Mouse (Mus musculus): Measurements from ENCODE around the gene Epha6.

The Epha6 gene

GRCm38 (mm10) chr16:60266367-60267351 is 338.7 kb downstream of the Epha6 start:
- DNase-seq (ENCODE audit: low read depth, low spot score) = no peak

- no peak for DNase-seq (ENCODE audit: low read depth, low spot score)
These were observed 340.4 kb downstream of the Epha6 start for GRCm38 (mm10) chr16:60264719-60265508.

DNA sequence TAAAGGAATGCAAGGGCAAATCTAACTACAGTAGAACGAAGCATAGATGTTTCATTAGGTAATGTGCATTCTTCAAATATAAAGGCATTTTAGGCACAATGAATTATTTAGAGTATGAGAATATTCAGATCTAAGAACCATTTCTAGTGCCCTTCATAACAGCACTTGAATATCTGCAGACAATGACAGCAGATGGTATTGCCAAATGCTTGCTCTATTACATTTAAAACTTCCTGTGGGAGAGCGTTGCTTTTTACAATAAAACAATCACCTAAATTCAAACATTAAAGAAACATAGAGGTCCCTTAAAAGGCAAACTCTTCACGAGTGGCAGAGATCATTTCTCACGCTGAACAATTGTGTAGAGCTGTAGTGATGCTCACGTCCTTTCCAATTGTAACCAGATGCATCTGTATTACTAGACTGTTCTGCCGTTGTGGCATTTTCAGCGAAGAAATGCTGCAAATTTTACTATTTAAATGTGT is 347.1 kb downstream of the Epha6 start:
- no peak for DNase-seq (ENCODE audit: low read depth, low spot score)

GRCm38 (mm10) chr16:60257623-60258022 is 347.7 kb downstream of the Epha6 start:
- DNase-seq (ENCODE audit: low read depth, low spot score) = no peak

- DNase-seq (ENCODE audit: low read depth, low spot score) = no peak
These were observed 348.3 kb downstream of the Epha6 start for GRCm38 (mm10) chr16:60257044-60257443.

DNA sequence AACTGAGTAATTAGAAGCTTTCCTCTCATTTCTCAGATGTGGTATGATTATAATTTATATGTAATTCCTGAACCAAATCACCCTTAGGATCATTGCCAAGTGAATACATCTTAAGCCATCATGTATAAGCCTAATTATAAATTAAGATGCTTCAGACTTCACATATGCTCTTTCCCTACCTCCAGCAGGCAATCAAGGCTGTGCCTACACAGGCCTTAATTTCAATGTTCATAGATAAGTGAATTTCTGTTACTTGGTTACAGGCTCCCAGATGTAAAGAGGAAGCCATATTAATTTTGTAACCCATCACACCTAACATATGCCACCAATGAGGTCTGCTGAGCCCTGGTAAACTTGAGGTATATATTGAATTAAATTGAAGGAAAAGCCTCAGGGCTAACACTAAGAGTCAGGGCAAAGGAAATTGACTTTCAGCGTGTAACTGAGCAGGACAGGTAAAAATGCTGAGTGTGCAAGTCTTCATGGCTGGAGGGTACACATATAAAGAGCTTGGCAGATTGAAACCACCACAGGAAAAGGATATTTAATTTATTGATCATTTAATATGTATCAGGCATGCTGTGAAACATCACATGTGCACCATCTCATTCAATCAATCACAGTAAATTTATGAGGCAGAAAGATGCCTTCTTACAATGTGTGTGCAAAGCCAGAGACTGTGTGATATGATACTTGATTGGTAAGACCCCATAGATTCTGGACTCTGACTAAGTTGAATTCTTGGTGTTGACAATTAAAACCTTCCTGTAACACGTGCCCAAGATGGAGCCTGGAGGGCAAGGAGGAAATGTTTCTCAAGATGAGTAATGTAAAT is 365.8 kb downstream of the Epha6 start:
- DNase-seq (ENCODE audit: low read depth, low spot score) = no peak

DNA sequence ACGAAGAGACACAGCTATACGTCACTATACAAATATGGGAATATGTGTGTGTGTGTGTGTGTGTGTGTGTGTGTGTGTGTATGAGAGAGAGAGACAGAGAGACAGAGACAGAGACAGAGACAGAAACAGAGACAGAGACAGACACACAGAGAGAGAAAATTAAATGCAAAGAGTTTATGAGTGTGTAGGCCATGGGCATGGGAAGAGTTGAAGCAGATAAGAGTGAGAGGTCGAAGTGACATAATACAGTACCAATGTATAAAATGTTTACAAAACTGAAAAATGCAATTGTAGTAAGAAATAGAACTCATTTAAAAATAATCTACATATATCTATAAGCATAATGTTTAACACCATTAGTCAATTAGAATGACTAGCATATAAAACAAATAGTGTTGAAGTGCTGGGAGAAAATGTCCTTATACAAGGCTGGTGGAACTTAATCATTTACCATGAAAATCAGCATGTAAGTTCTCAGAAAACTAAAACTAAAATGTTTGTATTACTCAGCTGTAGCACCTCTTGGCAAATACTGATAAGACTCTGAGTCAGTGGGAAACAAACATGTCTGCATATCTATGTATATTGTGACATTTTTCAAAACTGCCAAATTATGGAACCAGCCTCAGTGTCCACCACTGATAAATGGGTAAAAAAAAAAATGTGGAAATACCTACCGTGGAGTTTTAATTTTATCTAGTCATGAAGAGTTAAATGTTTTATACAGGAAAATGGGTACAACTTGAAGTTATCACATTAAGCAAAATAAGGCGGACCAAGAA is 371.2 kb downstream of the Epha6 start:
- DNase-seq (ENCODE audit: low read depth, low spot score) = no peak

GRCm38 (mm10) chr16:60232982-60233381 is 372.3 kb downstream of the Epha6 start:
- DNase-seq (ENCODE audit: low read depth, low spot score) = no peak

- no peak for DNase-seq (ENCODE audit: low read depth, low spot score)
These were observed 396.2 kb downstream of the Epha6 start for GRCm38 (mm10) chr16:60209151-60209550.

DNA sequence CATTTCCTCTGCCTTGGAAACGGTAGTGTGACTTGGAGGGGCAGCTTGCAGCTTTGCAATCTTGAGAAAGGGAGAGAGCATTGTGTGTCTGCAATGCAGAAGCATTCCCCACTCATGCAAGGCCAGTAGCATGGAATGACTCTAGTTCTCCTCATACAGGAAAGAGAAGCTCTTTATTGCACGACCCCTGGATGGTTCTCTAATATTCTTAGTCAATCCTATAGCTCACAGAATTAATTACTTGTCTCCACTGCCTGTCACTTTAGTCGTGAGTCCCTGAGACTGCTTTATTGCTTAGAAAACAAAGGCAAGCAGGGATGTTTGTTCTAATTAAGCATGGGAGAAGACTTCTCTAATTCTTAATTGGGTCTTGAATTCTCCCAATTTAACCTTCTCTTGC is 429.8 kb downstream of the Epha6 start:
- DNase-seq (ENCODE audit: low read depth, low spot score) = no peak

- no peak for DNase-seq (ENCODE audit: low read depth, low spot score)
These were observed 452.9 kb downstream of the Epha6 start for GRCm38 (mm10) chr16:60152439-60152838.

DNA sequence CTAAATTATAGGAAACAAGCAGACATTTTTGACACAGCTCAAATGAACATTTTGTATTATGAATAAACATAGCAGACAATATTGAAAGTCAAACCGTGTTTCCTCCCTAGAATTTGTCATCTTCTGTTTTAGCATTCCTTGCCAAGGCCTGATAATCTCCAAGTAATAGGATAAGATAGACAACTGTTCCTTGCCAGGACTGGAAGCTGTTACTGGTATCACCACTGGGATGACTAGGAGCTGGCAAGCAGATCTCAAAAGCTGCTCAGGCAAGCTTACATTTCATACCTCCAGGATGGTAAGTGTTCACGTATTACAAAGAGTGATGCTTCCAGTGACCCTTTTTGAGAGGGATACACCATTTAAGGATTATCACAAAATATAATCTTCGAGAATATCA is 461.0 kb downstream of the Epha6 start:
- no peak for DNase-seq (ENCODE audit: low read depth, low spot score)

- no peak for DNase-seq (ENCODE audit: low read depth, low spot score)
These were observed 483.9 kb downstream of the Epha6 start for GRCm38 (mm10) chr16:60121435-60121834.

GRCm38 (mm10) chr16:60102210-60102609 is 503.1 kb downstream of the Epha6 start:
- no peak for DNase-seq (ENCODE audit: low read depth, low spot score)

DNA sequence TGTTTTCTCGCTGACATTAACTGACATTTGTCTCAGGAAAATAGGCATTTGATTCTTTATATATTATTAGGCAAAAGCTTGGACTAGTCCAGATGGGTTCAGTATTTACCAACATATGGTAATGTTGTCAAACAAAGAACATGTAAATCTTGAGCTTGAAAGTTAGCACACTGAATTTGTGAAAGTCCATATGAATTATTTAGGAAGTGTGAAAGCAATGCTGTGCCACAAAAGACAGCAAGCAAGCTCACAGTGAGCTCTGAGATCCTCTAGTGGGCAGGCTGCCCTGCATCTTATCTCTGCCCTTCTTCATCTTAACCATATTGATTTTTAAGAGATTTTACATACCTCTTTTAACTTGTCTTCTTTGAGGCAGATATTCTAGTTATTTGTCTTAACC is 510.0 kb downstream of the Epha6 start:
- DNase-seq (ENCODE audit: low read depth, low spot score) = no peak

- DNase-seq (ENCODE audit: low read depth, low spot score) = no peak
These were observed 518.4 kb downstream of the Epha6 start for GRCm38 (mm10) chr16:60086976-60087375.

DNA sequence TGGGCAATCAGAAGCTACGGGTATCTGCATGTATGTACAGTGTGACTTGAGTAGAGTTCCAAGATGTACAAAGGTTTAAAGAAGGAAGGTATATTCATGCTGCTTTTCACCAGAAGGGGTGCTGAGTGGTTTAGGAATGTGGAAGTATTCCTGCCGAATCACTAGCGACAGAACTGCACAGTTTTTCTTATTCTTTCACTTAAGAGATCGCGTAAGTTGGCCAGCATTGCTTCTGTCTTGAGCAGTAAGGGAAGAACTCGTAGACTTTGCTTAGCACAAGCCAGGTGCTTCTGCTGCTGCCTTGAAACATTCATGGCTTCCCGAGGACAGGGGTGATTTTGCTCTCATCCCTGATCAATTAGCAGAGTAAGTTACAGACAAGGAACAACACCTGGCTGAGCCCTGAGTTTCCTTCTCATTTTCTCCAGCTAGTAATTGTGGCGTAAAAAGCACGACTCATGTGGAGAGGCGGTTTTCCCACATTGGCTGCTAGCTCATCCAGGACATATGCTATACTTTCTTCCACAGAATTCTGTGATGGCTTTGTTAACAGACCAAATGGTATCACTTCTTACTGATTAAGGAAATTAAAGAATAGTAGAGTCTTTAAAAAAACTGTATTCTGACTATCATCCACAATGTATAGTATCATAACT is 534.7 kb downstream of the Epha6 start:
- DNase-seq (ENCODE audit: low read depth, low spot score) = no peak

DNA sequence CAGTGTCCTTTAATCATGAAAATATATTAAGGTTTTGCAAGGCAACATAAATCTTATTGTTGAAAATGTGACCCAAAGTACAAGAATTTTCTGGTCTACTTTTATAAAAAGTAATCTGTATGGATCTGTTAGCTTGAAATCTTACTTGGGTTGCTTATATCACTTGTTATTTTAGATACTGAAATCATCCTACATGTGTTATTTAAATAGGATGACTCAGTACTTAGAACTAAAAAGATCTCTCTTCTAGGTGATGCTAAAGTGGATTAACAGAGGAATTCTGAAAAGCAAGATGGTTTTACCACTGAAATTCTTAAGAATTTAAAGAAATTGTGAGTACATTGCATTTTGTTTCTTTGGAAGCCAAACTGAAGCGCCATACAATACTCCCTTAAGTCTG is 561.5 kb downstream of the Epha6 start:
- no peak for DNase-seq (ENCODE audit: low read depth, low spot score)

DNA sequence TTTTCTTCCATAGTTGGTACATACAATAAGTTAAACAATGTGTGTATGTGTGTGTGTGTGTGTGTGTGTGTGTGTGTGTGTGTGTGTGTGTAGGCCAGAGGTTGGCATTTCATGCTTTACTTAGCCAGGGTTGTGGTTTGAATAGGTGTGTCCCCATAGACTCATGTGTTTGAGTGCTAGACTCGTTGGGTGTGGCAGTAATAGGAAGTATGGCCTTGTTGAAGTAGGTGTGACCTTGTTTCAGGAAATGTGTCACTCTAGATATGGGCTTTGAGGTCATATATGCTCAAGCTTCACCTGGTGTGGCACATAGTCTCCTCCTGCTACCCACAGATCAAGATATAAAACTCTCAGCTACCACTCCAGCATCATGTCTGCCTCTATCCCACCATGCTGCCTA is 577.0 kb downstream of the Epha6 start:
- DNase-seq (ENCODE audit: low read depth, low spot score) = no peak

DNA sequence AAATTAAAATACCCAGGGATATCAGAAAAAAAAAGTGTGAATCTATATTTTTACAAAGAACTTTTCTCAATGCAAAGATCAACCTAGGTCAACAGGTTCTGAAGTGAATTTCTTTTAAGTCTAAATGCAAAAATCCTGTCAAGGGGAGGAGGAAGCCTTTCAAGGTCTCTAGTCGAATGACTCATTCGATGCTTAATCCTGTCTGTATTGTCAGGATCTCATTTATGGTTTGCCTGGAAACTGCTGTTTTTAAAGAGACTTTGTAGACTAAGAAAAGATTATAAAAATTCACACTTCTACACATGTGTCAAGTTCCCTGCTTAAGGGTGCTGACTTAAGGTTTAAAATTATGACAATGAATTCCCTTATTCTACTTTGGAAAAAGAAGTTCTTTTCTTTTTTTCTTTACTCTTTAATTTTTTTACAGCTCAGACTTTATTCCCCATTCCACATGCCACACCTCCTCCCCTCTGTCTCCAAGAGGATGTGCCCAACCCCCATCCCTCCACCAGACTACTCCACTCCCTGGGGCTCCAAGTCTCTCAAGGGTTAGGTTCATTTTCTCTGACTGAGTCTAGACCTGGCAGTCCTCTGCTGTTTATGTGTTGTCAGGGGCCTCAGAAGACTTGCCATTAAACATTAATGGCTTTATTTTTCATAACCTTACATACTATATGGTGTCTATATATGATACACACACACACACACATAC is 598.3 kb downstream of the Epha6 start:
- DNase-seq (ENCODE audit: low read depth, low spot score) = no peak

Data from forelimb bud, embryonic 11.5 days (tissue).